Mouse (Mus musculus): Measurements from ENCODE around the gene Rb1.

Gene Rb1

DNA sequence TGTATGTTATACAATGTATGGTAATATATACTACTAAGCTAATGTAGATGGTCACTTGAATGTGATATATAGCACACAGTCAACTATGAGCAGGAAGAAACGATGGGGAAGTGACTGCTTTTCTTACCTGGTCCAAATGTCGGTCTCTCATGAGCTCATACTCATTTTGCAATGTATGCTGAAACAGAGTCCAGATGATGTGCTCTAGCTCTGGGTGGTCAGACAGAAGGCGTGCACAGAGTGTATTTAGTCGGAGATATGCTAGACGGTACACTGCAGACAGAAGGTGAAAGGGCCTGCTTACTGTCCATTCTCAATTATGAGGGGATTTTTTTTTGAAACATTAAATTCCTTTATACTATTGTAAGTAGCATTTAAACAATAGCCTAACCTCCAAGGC, 114.1 kb downstream of the Rb1 start:
- DNase-seq (ENCODE audit: low read depth, low spot score), result no peak

- DNase-seq (ENCODE audit: low read depth, low spot score), result no peak
Measured at GRCm38 (mm10) chr14:73210196-73210595, 115.4 kb downstream of the Rb1 start.

DNA sequence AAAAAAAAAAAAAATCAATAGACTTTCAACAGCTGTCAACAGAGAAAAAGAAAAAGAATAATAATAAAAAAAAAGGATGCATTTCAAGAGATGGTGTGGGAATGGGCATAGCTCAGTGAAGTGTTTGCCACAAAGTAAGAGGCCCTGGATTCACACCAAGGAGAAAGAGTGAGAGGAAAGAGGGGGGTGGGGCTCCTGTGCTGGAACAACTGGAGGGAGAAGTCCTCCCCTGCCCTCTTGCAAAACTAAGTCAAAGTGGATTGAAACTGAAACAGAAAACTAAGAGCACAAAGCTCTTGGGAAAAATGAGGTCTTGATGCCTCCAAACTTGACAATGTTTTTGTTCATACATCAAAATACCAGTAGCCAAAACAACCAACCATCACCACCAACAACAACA, 116.4 kb downstream of the Rb1 start:
- DNase-seq (ENCODE audit: low read depth, low spot score), result no peak

DNA sequence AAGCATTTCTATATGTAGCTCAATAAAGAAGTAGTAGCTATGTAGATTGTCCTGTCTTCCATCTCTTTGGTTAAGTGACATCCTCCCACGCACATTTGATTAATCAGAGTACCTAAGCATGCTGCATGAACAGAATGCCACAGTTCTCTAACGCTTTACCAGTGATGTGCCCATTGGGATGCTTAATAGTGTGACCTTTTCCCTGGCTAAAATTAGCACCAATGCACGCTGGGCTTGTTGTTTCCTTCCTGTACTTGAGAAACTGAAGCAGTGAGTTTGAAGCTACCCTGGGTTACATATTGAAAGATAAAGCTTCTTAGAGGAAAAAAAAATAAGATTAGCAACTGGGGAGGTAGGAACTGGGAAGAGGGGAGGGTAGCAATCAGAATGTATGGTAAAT, 121.6 kb downstream of the Rb1 start:
- DNase-seq (ENCODE audit: low read depth, low spot score), result no peak

- no peak for DNase-seq (ENCODE audit: low read depth, low spot score)
Measured at GRCm38 (mm10) chr14:73201447-73201846, 124.2 kb downstream of the Rb1 start.

- DNase-seq (ENCODE audit: low read depth, low spot score), result no peak
Measured at GRCm38 (mm10) chr14:73199058-73199457, 126.6 kb downstream of the Rb1 start.

- no peak for DNase-seq (ENCODE audit: low read depth, low spot score)
Measured at GRCm38 (mm10) chr14:73186875-73187274, 138.7 kb downstream of the Rb1 start.

DNA sequence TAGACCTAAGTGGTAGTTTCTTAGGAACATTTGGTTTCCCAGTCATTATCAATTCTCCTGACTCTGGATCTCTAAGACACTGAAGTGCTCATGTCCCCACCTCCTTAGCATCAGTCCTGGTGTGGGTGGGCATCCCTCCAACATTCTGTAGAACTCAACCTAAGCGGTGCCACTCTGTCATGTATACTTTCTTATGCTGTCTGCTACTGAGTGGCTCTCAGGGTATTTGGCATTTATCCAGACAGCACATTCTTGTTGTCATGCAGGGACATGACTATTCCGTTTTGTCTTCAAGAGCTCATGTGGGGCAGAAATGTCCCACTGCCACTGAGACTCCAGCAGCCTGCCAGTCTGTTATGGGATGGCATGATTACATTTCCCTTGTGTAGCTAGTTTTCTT, 144.5 kb downstream of the Rb1 start:
- DNase-seq (ENCODE audit: low read depth, low spot score), result no peak

DNA sequence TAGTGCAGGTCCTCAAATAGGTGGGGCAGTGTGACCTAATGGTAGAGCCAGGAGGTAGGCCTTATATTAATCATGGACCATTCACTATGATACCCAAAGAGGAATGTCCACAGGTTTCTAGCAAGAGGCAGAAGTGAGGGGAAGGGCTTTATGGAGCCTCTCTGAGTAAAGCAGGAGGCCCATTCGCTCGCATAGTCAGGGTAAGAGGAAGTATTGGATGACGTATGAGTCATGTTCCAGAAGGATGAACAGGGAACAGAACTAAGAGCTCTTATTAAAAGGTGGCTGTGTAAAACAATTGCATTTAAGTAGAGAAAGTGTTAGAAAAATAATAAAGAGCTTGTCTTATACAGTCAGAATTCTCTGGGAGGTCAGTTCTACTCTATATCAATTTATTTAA, 145.0 kb downstream of the Rb1 start:
- no peak for DNase-seq (ENCODE audit: low read depth, low spot score)

GRCm38 (mm10) chr14:73179221-73179681, 146.4 kb downstream of the Rb1 start:
- DNase-seq (ENCODE audit: low read depth, low spot score), result no peak

DNA sequence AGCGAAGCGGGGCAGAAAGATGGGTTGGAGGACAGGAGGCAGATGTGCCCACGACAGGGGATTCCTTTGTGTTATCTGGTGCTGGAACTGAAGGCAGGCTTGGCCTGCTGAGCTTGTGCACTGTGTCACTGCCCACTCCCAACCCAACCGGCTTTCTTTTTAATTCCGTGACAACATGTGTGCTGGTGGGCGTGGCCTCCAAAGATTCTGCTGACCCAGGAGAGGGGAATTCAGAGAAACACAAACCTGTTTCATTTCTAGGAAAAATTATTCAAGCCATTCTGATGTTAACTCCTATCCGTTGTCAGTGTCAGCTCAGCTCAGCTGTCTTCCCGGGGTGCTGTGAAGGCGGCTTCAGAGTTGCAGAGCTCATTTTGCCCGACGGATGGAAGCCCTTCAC, 147.7 kb downstream of the Rb1 start:
- DNase-seq (ENCODE audit: low read depth, low spot score), result no peak

- no peak for DNase-seq (ENCODE audit: low read depth, low spot score)
Measured at GRCm38 (mm10) chr14:73176266-73176665, 149.4 kb downstream of the Rb1 start.

DNA sequence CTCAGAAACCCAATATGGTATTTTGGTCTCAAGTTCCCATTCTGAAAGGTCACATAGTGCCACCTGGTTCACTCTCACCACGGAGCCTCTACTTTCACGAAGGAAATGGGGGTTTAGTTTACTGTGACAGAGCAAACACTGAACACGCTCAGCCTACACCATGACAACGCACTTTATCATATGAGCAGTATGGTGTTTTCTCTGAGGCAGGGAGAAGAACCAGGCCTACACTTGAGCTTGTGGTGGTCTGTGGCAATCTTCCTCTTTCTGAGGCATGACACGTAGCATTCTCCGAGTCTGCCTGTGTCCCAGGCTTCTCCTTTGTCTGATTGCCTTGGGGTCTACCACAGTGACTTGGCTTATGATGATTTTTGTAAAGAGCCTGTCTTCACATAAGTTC, 149.8 kb downstream of the Rb1 start:
- DNase-seq (ENCODE audit: low read depth, low spot score), result no peak

DNA sequence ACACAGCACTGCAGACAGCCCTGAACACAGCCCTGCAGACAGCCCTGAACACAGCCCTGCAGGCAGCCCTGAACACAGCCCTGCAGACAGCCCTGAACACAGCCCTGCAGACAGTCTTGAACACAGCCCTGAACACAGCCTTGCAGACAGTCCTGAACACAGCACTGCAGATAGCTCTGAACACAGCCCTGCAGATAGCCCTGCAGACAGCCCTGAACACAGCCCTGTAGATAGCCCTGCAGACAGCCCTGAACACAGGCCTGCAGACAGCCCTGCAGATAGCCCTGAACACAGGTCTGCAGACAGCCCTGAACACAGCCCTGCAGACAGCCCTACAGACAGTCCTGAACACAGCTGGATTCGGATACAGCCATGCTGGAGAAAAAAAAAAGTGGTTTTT, 150.6 kb downstream of the Rb1 start:
- no peak for DNase-seq (ENCODE audit: low read depth, low spot score)

DNA sequence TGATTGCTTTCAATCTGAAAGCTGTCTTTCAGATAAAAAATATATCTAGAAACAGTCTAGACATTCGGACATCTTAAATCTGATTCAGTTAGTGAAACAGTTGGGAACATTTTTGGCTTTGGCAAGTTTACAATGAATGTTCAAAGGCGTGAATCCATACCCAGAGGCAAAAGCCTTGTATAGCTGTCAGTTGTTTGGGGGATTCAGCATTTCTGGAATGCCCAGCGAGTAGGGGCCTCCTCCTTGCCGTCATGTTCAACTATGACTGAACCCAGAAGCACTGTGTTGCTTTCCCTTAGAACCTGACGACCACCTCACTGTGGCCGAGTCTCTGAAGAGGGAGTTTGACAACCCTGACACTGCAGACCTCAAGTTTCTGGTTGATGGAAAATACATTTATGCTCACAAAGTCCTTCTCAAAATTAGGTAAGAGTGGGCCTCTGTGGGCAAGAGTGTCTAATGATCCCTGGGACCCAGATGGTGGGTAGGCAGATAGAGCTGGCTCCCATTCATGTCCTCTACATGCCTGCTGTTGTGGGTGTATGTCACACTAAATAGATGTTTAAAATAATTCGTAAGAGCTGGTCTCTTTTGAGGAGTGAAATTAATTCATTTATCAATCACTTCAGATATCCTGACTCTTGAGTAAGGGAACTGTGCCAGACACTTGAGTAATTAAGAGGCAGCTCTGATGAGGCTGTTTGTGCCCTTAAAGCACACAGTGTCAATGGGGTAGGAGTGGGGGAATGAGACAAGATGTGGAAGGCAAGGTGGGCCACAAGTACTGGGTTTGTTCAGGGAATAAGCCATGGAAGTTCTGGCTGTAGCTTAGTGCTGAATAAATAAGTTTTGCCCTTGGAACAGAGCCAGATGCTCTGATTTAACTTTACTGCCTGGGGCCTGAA, 151.3 kb downstream of the Rb1 start:
- no peak for DNase-seq (ENCODE audit: low read depth, low spot score)

- no peak for DNase-seq (ENCODE audit: low read depth, low spot score)
Measured at GRCm38 (mm10) chr14:73173662-73174061, 152.0 kb downstream of the Rb1 start.

- DNase-seq (ENCODE audit: low read depth, low spot score), result no peak
Measured at GRCm38 (mm10) chr14:73172196-73173011, 153.2 kb downstream of the Rb1 start.

GRCm38 (mm10) chr14:73169926-73170844, 155.4 kb downstream of the Rb1 start:
- no peak for DNase-seq (ENCODE audit: low read depth, low spot score)

- no peak for DNase-seq (ENCODE audit: low read depth, low spot score)
Measured at GRCm38 (mm10) chr14:73168605-73169004, 157.0 kb downstream of the Rb1 start.

DNA sequence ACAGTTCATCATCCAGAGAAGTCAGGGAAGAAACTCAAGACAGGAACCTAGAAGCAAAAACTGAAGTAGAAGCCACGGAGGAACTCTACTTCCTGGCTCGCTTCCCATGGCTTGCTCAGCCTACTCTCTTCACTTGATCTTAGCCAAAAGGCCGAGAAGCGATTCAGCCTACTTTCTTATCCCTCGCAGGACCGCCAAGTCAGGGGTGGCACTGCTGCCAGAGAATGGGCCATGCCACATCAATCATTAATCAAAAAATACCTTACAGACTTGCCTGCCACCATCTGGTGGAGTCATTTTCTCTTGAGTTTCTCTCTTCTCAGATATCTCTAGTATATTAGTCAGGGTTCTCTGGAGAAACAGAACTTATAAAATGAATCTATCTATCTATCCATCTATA, 160.5 kb downstream of the Rb1 start:
- DNase-seq (ENCODE audit: low read depth, low spot score), result no peak

- DNase-seq (ENCODE audit: low read depth, low spot score), result no peak
Measured at GRCm38 (mm10) chr14:73163363-73163998, 162.1 kb downstream of the Rb1 start.

Data from brain, embryonic 18.5 days (tissue).